Comparison of ENCODE assay signal across 8 mouse cellular contexts in the genomic region with DNA sequence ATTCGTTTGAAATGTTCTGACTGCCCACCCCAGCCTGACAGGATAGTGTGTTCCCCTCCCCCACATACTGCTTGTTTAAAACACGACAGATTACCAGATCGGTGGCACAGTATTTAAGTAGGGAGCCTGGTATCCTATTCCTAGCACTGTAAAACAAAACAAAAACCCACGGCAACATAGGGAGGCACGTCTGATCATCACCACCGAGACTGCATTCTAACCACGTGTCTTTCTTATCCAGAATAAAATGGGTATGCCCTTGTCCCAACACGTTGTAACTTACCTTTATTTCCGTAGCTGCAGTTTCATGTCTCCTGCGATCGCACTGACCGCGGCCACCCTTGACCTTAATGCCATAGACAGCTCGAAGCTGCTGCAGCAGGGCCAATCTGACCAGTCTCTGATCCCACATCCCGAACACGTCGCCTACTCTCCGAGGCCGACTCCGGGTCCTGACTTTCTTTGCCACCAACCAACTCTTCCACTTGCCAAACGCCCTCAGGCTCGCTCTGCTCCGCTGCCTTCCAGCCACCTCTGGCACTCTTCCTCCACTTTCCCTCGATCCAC. TPM values are rescaled to one million over a fixed set of nuclear protein-coding genes. Genes with fewer than 3 reads are reported as not detected.
DNase-seq lines count a peak whose midpoint lies in the region; ATAC-seq and TF ChIP-seq lines count a peak whose summit lies in the region.

No protein-coding gene starts in this region.

- H3K4me1 ChIP-seq in kidney, adult 2 months (ENCODE audit: control insufficient read depth, insufficient read depth, low read length) = peaks cover 3% of the 10 kb centered on the region; the same call in 1 of the 2 replicates
- H3K4me1 ChIP-seq in MEL (ENCODE audit: control insufficient read depth in 1 of 2, insufficient read depth in 2 of 2, low read length in 2 of 2) = peaks cover 2 to 9% of the 10 kb centered on the region in 2 experiments

- TF ChIP-seq POLR2A in kidney, adult 2 months (IDR thresholded peaks at IDR 0.05; ENCODE audit: low read depth, low read length) = no peak
- TF ChIP-seq POLR2A in MEL (IDR thresholded peaks at IDR 0.05; ENCODE audit: control insufficient read depth in 1 of 2, insufficient read depth in 1 of 2, low read depth in 1 of 2, low read length in 2 of 2, poor library complexity in 1 of 2) (no peak; a peak in 1 of 4 replicates), myocyte (IDR thresholded peaks at IDR 0.05; ENCODE audit: insufficient read length, low read depth) (peak; percentile 13)

- no peaks in the 10 kb centered on the region for H3K27me3 ChIP-seq in kidney, adult 2 months (replicated peaks; ENCODE audit: control insufficient read depth, insufficient read depth, low read length)
- H3K27me3 ChIP-seq in MEL (ENCODE audit: control insufficient read depth in 1 of 2, insufficient read depth in 2 of 2, low read length in 2 of 2) = no peaks in the 10 kb centered on the region
- no peaks in the 10 kb centered on the region for H3K27me3 ChIP-seq in myocyte (ENCODE audit: control insufficient read depth, insufficient read depth, insufficient read length)

- H3K9me3 ChIP-seq in MEL (replicated peaks; ENCODE audit: insufficient read depth, low read length) = no peaks in the 10 kb centered on the region

- ATAC-seq in erythroid progenitor cell, adult 5-6 weeks (replicated peaks; ENCODE audit: low FRiP score, poor library complexity, severe bottlenecking) = peak; percentile 37

- no peak for TF ChIP-seq RAD21 in MEL (IDR thresholded peaks at IDR 0.05; ENCODE audit: low read depth, low read length)

- peak overlapping the region; percentile 17 for H3ac ChIP-seq in myocyte (ENCODE audit: control insufficient read depth, insufficient read length)

- H3K9ac ChIP-seq in MEL (ENCODE audit: control insufficient read depth, low read depth, low read length, poor library complexity, severe bottlenecking) = peak overlapping the region; percentile 86

- under 1% methylated on average over 24 of the region's 24 CpGs for WGBS in kidney, adult 2 months

- TF ChIP-seq CTCF in kidney, adult 2 months (conservative IDR thresholded peaks at IDR 0.05; ENCODE audit: insufficient read depth, insufficient read length, low read depth, low read length) = no peak
- TF ChIP-seq CTCF in MEL (IDR thresholded peaks at IDR 0.05 in 2 of 3, conservative IDR thresholded peaks at IDR 0.05 in 1 of 3; ENCODE audit: control insufficient read depth in 1 of 3, insufficient read depth in 1 of 3, low read depth in 2 of 3, low read length in 3 of 3, poor library complexity in 1 of 3, severe bottlenecking in 1 of 3) = no peak

- H3K4me2 ChIP-seq in myocyte (ENCODE audit: low read depth) = peak overlapping the region; percentile 94

- no peak for TF ChIP-seq EP300 in MEL (IDR thresholded peaks at IDR 0.05; ENCODE audit: low read depth in 1 of 2, low read length in 2 of 2)

- peak; percentile 45 for DNase-seq in kidney, adult 2 months
- DNase-seq in kidney, adult 11 months = no peak
- no peak for DNase-seq in MEL (ENCODE audit: low read depth, low spot score)
- peak; percentile 41 for DNase-seq in kidney, postnatal 14 days
- DNase-seq in frontal cortex, adult 2 months (ENCODE audit: extremely low spot score in 1 of 2, low spot score in 1 of 2) = no peak
- DNase-seq in adrenal gland, adult 8-10 months = no peak

- H3K79me2 ChIP-seq in MEL (ENCODE audit: control insufficient read depth, insufficient read depth, low read length, poor library complexity) (peaks cover 36% of the 10 kb centered on the region), myocyte (ENCODE audit: control insufficient read depth, insufficient read depth) (peaks cover 53% of the 10 kb centered on the region)

- H3K36me3 ChIP-seq in kidney, adult 2 months (ENCODE audit: control insufficient read depth, insufficient read depth, low read length) = no peaks in the 10 kb centered on the region
- peaks cover 0 to 14% of the 10 kb centered on the region in 2 experiments; a peak in 3 of 4 replicates for H3K36me3 ChIP-seq in MEL (ENCODE audit: control insufficient read depth in 1 of 2, insufficient read depth in 2 of 2, low read length in 2 of 2)
- peaks cover 12% of the 10 kb centered on the region for H3K36me3 ChIP-seq in myocyte (ENCODE audit: control insufficient read depth, insufficient read depth)

- no peak overlapping the region for H3K27ac ChIP-seq in kidney, adult 2 months (ENCODE audit: insufficient read depth, low read depth, low read length)
- H3K27ac ChIP-seq in MEL (ENCODE audit: control insufficient read depth, low read depth, low read length) = peak overlapping the region; percentile 92

- H3K4me3 ChIP-seq in kidney, adult 2 months (ENCODE audit: insufficient read depth, low read depth, low read length) = peak overlapping the region; percentile 61
- peak overlapping the region; percentile 85 to 87 for H3K4me3 ChIP-seq in MEL (ENCODE audit: control insufficient read depth in 1 of 2, insufficient read depth in 1 of 2, low read depth in 2 of 2, low read length in 2 of 2)
- peak overlapping the region; percentile 98 for H3K4me3 ChIP-seq in myocyte

TF ChIP-seq in MEL, 35 proteins besides CTCF, POLR2A, EP300 and RAD21:
- TF ChIP-seq POLR2AphosphoS5 (IDR thresholded peaks at IDR 0.05; ENCODE audit: borderline replicate concordance, low read depth, low read length) = no peak
- TF ChIP-seq TBP (IDR thresholded peaks at IDR 0.05; ENCODE audit: low read depth, low read length) = no peak
- TF ChIP-seq MXI1 (IDR thresholded peaks at IDR 0.05; ENCODE audit: low read depth, low read length) = peak; percentile 81
- no peak for TF ChIP-seq MAZ (IDR thresholded peaks at IDR 0.05; ENCODE audit: low read depth, low read length)
- no peak for TF ChIP-seq GABPA (IDR thresholded peaks at IDR 0.05; ENCODE audit: low read depth, low read length)
- TF ChIP-seq MYC (IDR thresholded peaks at IDR 0.05; ENCODE audit: low read depth, low read length) = peak; percentile 68
- TF ChIP-seq JUND (IDR thresholded peaks at IDR 0.05; ENCODE audit: low read depth, low read length) = no peak
- no peak for TF ChIP-seq GATA1 (IDR thresholded peaks at IDR 0.05; ENCODE audit: low read depth, low read length)
- no peak for TF ChIP-seq USF2 (IDR thresholded peaks at IDR 0.05; ENCODE audit: borderline replicate concordance in 1 of 2, insufficient read depth in 1 of 2, low read depth in 1 of 2, low read length in 2 of 2)
- TF ChIP-seq TCF12 (IDR thresholded peaks at IDR 0.05; ENCODE audit: low read depth, low read length) = no peak
- peak; percentile 84 for TF ChIP-seq MAX (IDR thresholded peaks at IDR 0.05; ENCODE audit: low read length)
- TF ChIP-seq SIN3A (IDR thresholded peaks at IDR 0.05; ENCODE audit: low read length) = peak; percentile 18; the same call in 1 of the 2 replicates

TF ChIP-seq in myocyte, 11 proteins besides CTCF, POLR2A, EP300 and RAD21:
- TF ChIP-seq POLR2AphosphoS2 (IDR thresholded peaks at IDR 0.05; ENCODE audit: insufficient read length, low read depth) (no peak), E2F4 (IDR thresholded peaks at IDR 0.05; ENCODE audit: insufficient read depth) (no peak), USF1 (IDR thresholded peaks at IDR 0.05; ENCODE audit: low read depth) (no peak), REST (IDR thresholded peaks at IDR 0.05; ENCODE audit: insufficient read depth, insufficient read length) (no peak), TCF12 (IDR thresholded peaks at IDR 0.05; ENCODE audit: insufficient read depth, poor library complexity, severe bottlenecking) (no peak)

RNA-seq across cellular contexts. Expression of a gene that starts 0.7 kb away (rescaled TPM):
- 0.71 and 1.0 TPM in 2 replicates for polyA plus RNA-seq in kidney, adult 2 months (2012; rRNA removed)
- total RNA-seq in MEL (2012; rRNA removed) = 24.3 and 24.9 TPM in 2 replicates
- polyA plus RNA-seq in MEL (2012; ENCODE audit: insufficient read depth in 1 of 2, insufficient read length in 2 of 2, low read depth in 1 of 2, low replicate concordance in 2 of 2, missing spikeins in 1 of 2) (10 to 100 TPM; 29.7 to 43.1 TPM), myocyte (2012; fragmentation: generic; extraction: Trizol) (6.8 TPM)
- 97.7 and 118 TPM in 2 replicates for total RNA-seq in erythroid progenitor cell, adult 5-6 weeks (2015; ENCODE audit: low replicate concordance)
- total RNA-seq in erythroid progenitor cell, adult 5-6 weeks (2017; ENCODE audit: low replicate concordance) = 134 and 154 TPM in 2 replicates
- polyA plus RNA-seq in frontal cortex, adult 2 months (2012; rRNA removed) = 1.9 and 2.1 TPM in 2 replicates
- 1 to 10 TPM; 2.1 to 2.8 (median 2.3) TPM for total RNA-seq in adrenal gland, adult 8-10 months (2022)

RNA-seq across cellular contexts. Expression of a gene that starts 18.8 kb away (rescaled TPM):
- polyA plus RNA-seq in kidney, adult 2 months (2012; rRNA removed) = 7.3 and 7.9 TPM in 2 replicates
- total RNA-seq in MEL (2012; rRNA removed) = 0.31 TPM in 1 of 2 replicates, not detected in the other
- under 1 TPM in 1 of 2 experiments, not detected in 1; 0.17 TPM for polyA plus RNA-seq in MEL (2012; ENCODE audit: insufficient read depth in 1 of 2, insufficient read length in 2 of 2, low read depth in 1 of 2, low replicate concordance in 2 of 2, missing spikeins in 1 of 2)
- total RNA-seq in erythroid progenitor cell, adult 5-6 weeks (2015; ENCODE audit: low replicate concordance) = 3.2 and 8.4 TPM in 2 replicates
- total RNA-seq in erythroid progenitor cell, adult 5-6 weeks (2017; ENCODE audit: low replicate concordance) = 1.7 TPM in 1 of 2 replicates, not detected in the other
- polyA plus RNA-seq in myocyte (2012; fragmentation: generic; extraction: Trizol) = 0.08 TPM
- polyA plus RNA-seq in frontal cortex, adult 2 months (2012; rRNA removed) = 297 and 302 TPM in 2 replicates
- total RNA-seq in adrenal gland, adult 8-10 months (2022) = 10 to 100 TPM; 48.4 to 89.5 (median 64.1) TPM

Comparison
In these comparisons a context has a peak if more than half of its experiments do, and no peak if none do; other contexts are left out.
1. DNase-seq: peak in kidney, adult 2 months (single experiment) and kidney, postnatal 14 days (single experiment); none in kidney, adult 11 months (single experiment), MEL (single experiment), frontal cortex, adult 2 months (0 of 2) and adrenal gland, adult 8-10 months (single experiment).
2. RNA of a gene that starts 18.8 kb away (polyA plus RNA-seq): 297 to 302 TPM in frontal cortex, adult 2 months; 7.3 to 7.9 TPM in kidney, adult 2 months, 0.17 TPM in MEL and 0.08 TPM in myocyte (single experiment); every median in the first group is over 10 times any median in the second.
3. Peak in every context shown above with its lines, with median percentiles within 50 percentile points of each other: H3K4me3 ChIP-seq.